Mouse (Mus musculus) stomach, embryonic 16.5 days (tissue): Measurements from ENCODE around the gene Gpr12. TPM values are rescaled to one million over a fixed set of nuclear protein-coding genes. Genes with fewer than 3 reads are reported as not detected.
"Not testable (repeated sequence)": the region's sequence is repeated elsewhere in the genome, so short reads cannot be mapped to it uniquely, and the experiment has no call there.

ENCODE experiments used
- ATAC-seq: fragments of 200-750 bp; cut with Nextera tagmentation; 2 replicates; pipeline ENCODE4 v1.8.0; 2017; ENCODE audit warnings: moderate number of reproducible peaks, moderate TSS enrichment; ENCODE audit not compliant: insufficient read depth, low FRiP score
- H3K27ac ChIP-seq: fragments of 300-500 bp; sonication (generic); 2 replicates; pipeline ENCODE4 v1.5.1; 2014; ENCODE audit warnings: low read length
- H3K27me3 ChIP-seq: fragments of 300-500 bp; sonication (generic); 2 replicates; pipeline ENCODE4 v1.6.1; 2014; ENCODE audit warnings: low read length, control low read depth, mixed read lengths; ENCODE audit not compliant: control insufficient read depth, insufficient read depth
- H3K36me3 ChIP-seq: fragments of 300-500 bp; sonication (generic); 2 replicates; pipeline ENCODE4 v1.6.1; 2014; ENCODE audit warnings: low read length; ENCODE audit not compliant: control insufficient read depth, insufficient read depth
- H3K4me1 ChIP-seq: fragments of 300-500 bp; sonication (generic); 2 replicates; pipeline ENCODE4 v1.6.1; 2014; ENCODE audit warnings: low read length, control low read depth, mixed read lengths; ENCODE audit not compliant: control insufficient read depth, insufficient read depth
- H3K4me2 ChIP-seq: fragments of 300-500 bp; sonication (generic); 2 replicates; pipeline ENCODE4 v1.6.1; 2014; ENCODE audit warnings: low read depth, low read length, mixed read lengths
- H3K4me3 ChIP-seq: fragments of 300-500 bp; sonication (generic); replicated peaks from 2 replicates; pipeline ENCODE4 v1.5.1; 2014; ENCODE audit warnings: mild to moderate bottlenecking, low read length
- H3K9ac ChIP-seq: fragments of 300-500 bp; sonication (generic); 2 replicates; pipeline ENCODE4 v1.6.1; 2014; ENCODE audit warnings: low read length
- H3K9me3 ChIP-seq: fragments of 300-500 bp; sonication (generic); replicated peaks from 2 replicates; pipeline ENCODE4 v1.6.1; 2016; ENCODE audit warnings: low read length, control low read depth; ENCODE audit not compliant: control insufficient read depth
- WGBS: fragments of 180-500 bp; shearing (Covaris S2); extraction: QIAGEN DNeasy Blood & Tissue Kit; methylation state at CpG from one replicate; pipeline ENCODE4 v1.1.7; 2014; 5-methylcytosine and 5-hydroxymethylcytosine counted together
- polyA plus RNA-seq: library from polyadenylated mRNA; unstranded; fragments of >200 nt; fragmentation: Nextera tagmentation; extraction: Ambion mirVana; gene quantifications from 2 replicates; pipeline ENCODE4 v1.2.1, GENCODE M21; 2015

Gpr12 gene
- polyA plus RNA-seq, 1 experiment from 2014 or later, result 0.23 TPM

DNA sequence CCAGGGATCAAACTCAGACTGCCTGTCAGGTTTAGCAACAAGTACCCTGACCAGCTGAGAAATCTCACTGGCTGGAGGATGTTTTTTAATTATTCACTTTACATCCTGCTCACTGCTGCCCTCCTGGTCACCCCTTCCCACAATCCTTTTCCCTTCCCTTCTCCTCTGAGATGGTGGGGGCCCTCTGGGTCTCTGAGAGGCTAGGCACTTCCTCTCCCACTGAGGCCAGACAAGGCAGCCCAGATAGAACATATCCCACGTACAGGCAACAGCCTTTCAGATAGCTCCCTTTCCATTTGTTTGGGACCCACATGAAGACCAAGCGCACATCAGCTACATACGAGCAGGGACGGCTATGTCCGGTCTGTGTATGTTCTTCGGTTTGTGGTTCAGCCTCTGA lies 14.9 kb downstream of the Gpr12 start:
- not testable (repeated sequence) for H3K27ac ChIP-seq, H3K4me1 ChIP-seq, H3K27me3 ChIP-seq, H3K4me3 ChIP-seq, H3K36me3 ChIP-seq, H3K9ac ChIP-seq, ATAC-seq, H3K9me3 ChIP-seq, H3K4me2 ChIP-seq
- 76% methylated on average over 6 of the region's 6 CpGs for WGBS

- no peak for ATAC-seq
- Histone ChIP-seq H3K4me1 (no peaks in the 10 kb centered on the region), H3K36me3 (no peaks in the 10 kb centered on the region), H3K9ac (no peak overlapping the region), H3K9me3 (no peaks in the 10 kb centered on the region), H3K4me3 (no peak overlapping the region), H3K27me3 (no peaks in the 10 kb centered on the region), H3K4me2 (no peak overlapping the region), H3K27ac (no peak overlapping the region)
- 57% methylated on average over 4 of the region's 4 CpGs for WGBS
Measured at GRCm38 (mm10) chr5:146567054-146567453, 18.0 kb downstream of the Gpr12 start.

- 85% methylated on average over 1 of the region's 1 CpGs for WGBS
- Histone ChIP-seq H3K9me3 (no peaks in the 10 kb centered on the region), H3K4me2 (no peak overlapping the region), H3K9ac (no peak overlapping the region), H3K36me3 (no peaks in the 10 kb centered on the region), H3K4me1 (no peaks in the 10 kb centered on the region), H3K4me3 (no peak overlapping the region), H3K27me3 (no peaks in the 10 kb centered on the region), H3K27ac (no peak overlapping the region)
- ATAC-seq, result no peak
Measured at GRCm38 (mm10) chr5:146564259-146564658, 20.8 kb downstream of the Gpr12 start.

GRCm38 (mm10) chr5:146555836-146556235 lies 29.2 kb downstream of the Gpr12 start, which contains the start of gene Gm3415:
Gene Gm3415, plus strand, starts transcription at chr5:146556136.
- H3K4me2 ChIP-seq, ATAC-seq, H3K27ac ChIP-seq, H3K4me1 ChIP-seq, H3K9me3 ChIP-seq, H3K4me3 ChIP-seq, H3K36me3 ChIP-seq, H3K27me3 ChIP-seq, H3K9ac ChIP-seq: not testable (repeated sequence)
- no CpG with 5 or more reads among the region's 3 CpGs for WGBS

- not testable (repeated sequence) for H3K36me3 ChIP-seq, H3K4me1 ChIP-seq, H3K27me3 ChIP-seq, H3K4me2 ChIP-seq, H3K9me3 ChIP-seq, ATAC-seq, H3K9ac ChIP-seq, H3K4me3 ChIP-seq, H3K27ac ChIP-seq
- 93% methylated on average over 2 of the region's 3 CpGs for WGBS
Measured at GRCm38 (mm10) chr5:146537347-146537746, 47.7 kb downstream of the Gpr12 start, which contains the start of gene Gm3409. Gene Gm3409, plus strand, starts transcription at chr5:146537647.

Other genes with a start within 250 kb of the Gpr12 start
- gene Wasf3, start 200.3 kb downstream of the Gpr12 start, polyA plus RNA-seq, result 1.8 and 1.9 TPM in 2 replicates
- gene Gm6408, start 103.3 kb downstream of the Gpr12 start, polyA plus RNA-seq, result not detected in 2 replicates
- gene Gm6370, start 93.9 kb downstream of the Gpr12 start, polyA plus RNA-seq, result not detected in 2 replicates
- gene 4930449I24Rik, start 82.8 kb downstream of the Gpr12 start, polyA plus RNA-seq, result not detected in 2 replicates
- gene Gm3402, start 71.1 kb downstream of the Gpr12 start, polyA plus RNA-seq, result not detected in 2 replicates
- not detected in 2 replicates for gene Gm3404, start 59.4 kb downstream of the Gpr12 start, polyA plus RNA-seq
- gene Gm3409, start 47.6 kb downstream of the Gpr12 start, polyA plus RNA-seq, result not detected in 2 replicates
- not detected in 2 replicates for gene Gm3415, start 29.1 kb downstream of the Gpr12 start, polyA plus RNA-seq
- gene Usp12, start 209.8 kb upstream of the Gpr12 start, polyA plus RNA-seq, result 18.2 and 18.3 TPM in 2 replicates
- 401 and 513 TPM in 2 replicates for gene Rpl21, start 247.7 kb upstream of the Gpr12 start, polyA plus RNA-seq